Mouse (Mus musculus) liver, postnatal 0 days (tissue): Measurements from ENCODE around the gene Clpsl2. TPM values are rescaled to one million over a fixed set of nuclear protein-coding genes. Genes with fewer than 3 reads are reported as not detected.

Experiments used
- ATAC-seq: fragments of 200-750 bp; cut with Nextera tagmentation; 2 replicates; pipeline ENCODE4 v1.8.0; 2017; ENCODE audit warnings: mild to moderate bottlenecking, moderate library complexity
- DNase-seq: peaks from one replicate; pipeline ENCODE4 v3.0.0-alpha.2; 2016
- H3K27ac ChIP-seq: fragments of 300-500 bp; sonication (generic); 2 replicates; pipeline ENCODE4 v1.5.1; 2014; ENCODE audit warnings: antibody characterized with exemption, moderate library complexity, mild to moderate bottlenecking, low read depth
- H3K27me3 ChIP-seq: fragments of 300-500 bp; sonication (generic); 2 replicates; pipeline ENCODE4 v1.6.1; 2014; ENCODE audit warnings: low read length, control low read depth, mixed read lengths; ENCODE audit not compliant: insufficient read depth
- H3K36me3 ChIP-seq: fragments of 300-500 bp; sonication (generic); replicated peaks from 2 replicates; pipeline ENCODE4 v1.6.1; 2014; ENCODE audit warnings: mild to moderate bottlenecking, control low read depth, low read length, moderate library complexity, mixed read lengths; ENCODE audit not compliant: insufficient read depth
- H3K4me1 ChIP-seq: fragments of 300-500 bp; sonication (generic); 2 replicates; pipeline ENCODE4 v1.6.1; 2014; ENCODE audit warnings: antibody characterized with exemption, mild to moderate bottlenecking, control low read depth; ENCODE audit not compliant: insufficient read depth
- H3K4me2 ChIP-seq: fragments of 300-500 bp; sonication (generic); 2 replicates; pipeline ENCODE4 v1.6.1; 2014; ENCODE audit warnings: low read depth, mild to moderate bottlenecking, low read length, moderate library complexity, mixed read lengths
- H3K4me3 ChIP-seq: fragments of 300-500 bp; sonication (generic); 2 replicates; pipeline ENCODE4 v1.5.1; 2014; ENCODE audit warnings: low read depth, low read length
- H3K9ac ChIP-seq: fragments of 300-500 bp; sonication (generic); replicated peaks from 2 replicates; pipeline ENCODE4 v1.6.1; 2014; ENCODE audit warnings: mild to moderate bottlenecking, moderate library complexity
- H3K9me3 ChIP-seq: fragments of 300-500 bp; sonication (generic); 2 replicates; pipeline ENCODE4 v1.6.1; 2016; ENCODE audit warnings: mild to moderate bottlenecking, control low read depth, low read length, mixed read lengths
- CTCF ChIP-seq: sonication (generic); IDR thresholded peaks from 2 replicates; pipeline ENCODE4 v1.5.1; 2016; ENCODE audit warnings: antibody characterized with exemption, low read depth
- EP300 ChIP-seq: IDR thresholded peaks from 2 replicates; pipeline ENCODE4 v1.6.1; 2016; ENCODE audit warnings: antibody characterized with exemption, low read depth, mild to moderate bottlenecking
- WGBS: fragments of 180-500 bp; shearing (Covaris S2); extraction: QIAGEN DNeasy Blood & Tissue Kit; methylation state at CpG from one replicate; pipeline ENCODE4 v1.1.7; 2014; ENCODE audit not compliant: insufficient replicate concordance; 5-methylcytosine and 5-hydroxymethylcytosine counted together
- polyA plus RNA-seq: library from polyadenylated mRNA; unstranded; fragments of >200 nt; fragmentation: Nextera tagmentation; extraction: Ambion mirVana; gene quantifications from 2 replicates; pipeline ENCODE4 v1.2.1, GENCODE M21; 2015

Clpsl2 gene
- polyA plus RNA-seq, 1 experiment from 2014 or later, result not detected

DNA sequence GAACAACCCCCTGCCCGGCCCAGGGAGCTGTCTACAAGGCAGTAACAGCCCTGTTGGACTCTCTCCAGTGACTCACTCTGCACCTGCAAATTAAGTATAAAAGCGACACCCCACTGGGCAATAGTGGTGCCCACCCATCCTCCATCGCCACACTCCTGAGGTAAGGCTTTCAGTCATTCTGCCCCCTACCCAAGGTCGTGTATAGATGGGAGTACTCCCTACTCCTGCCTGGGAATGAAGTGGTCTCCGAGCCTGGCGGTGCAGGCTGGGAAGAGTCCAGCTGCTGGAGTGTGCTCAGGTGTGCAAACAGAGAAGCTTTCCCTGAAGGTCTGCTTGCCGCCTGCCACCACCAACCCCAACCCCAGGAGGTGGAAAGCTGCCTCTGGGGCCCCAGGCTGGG is 12.4 kb downstream of the Clpsl2 start:
- Histone ChIP-seq H3K36me3 (no peaks in the 10 kb centered on the region), H3K9me3 (no peaks in the 10 kb centered on the region), H3K9ac (no peak overlapping the region), H3K4me1 (peaks cover 5% of the 10 kb centered on the region), H3K4me3 (no peak overlapping the region), H3K27me3 (no peaks in the 10 kb centered on the region), H3K27ac (no peak overlapping the region), H3K4me2 (no peak overlapping the region)
- 51% methylated on average over 7 of the region's 7 CpGs for WGBS
- ATAC-seq, result no peak
- TF ChIP-seq EP300, result no peak
- TF ChIP-seq CTCF, result no peak
- no peak for DNase-seq

DNA sequence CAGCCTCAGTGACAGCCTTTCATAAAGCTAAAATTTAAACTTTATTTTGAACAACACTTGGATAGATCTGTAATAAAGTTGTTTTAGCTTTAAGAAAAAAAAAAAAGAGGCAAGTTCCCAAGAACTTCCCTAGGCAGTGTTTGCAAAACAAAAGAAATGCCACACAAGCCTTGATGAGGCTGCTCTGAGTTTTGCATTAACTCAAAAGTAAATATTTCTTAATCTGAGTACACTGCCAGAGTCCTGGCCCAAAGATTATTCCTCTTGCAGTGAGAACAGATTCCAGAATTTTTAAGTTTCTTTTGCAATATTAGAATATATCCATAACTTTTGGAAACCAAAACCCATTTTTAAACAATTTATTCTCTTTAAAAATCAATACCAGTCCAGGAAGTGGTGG is 16.0 kb downstream of the Clpsl2 start:
- H3K9ac ChIP-seq, result no peak overlapping the region
- no peaks in the 10 kb centered on the region for H3K9me3 ChIP-seq
- 0 out of 2 replicates have a peak overlapping the region, but pooled peaks have one; percentile 44 for H3K27ac ChIP-seq
- peak; percentile 75 for ATAC-seq
- H3K4me3 ChIP-seq, result no peak overlapping the region
- H3K4me2 ChIP-seq, result no peak overlapping the region
- peaks cover 5% of the 10 kb centered on the region; the same call in 1 of the 2 replicates for H3K4me1 ChIP-seq
- DNase-seq, result no peak
- no peaks in the 10 kb centered on the region for H3K27me3 ChIP-seq
- H3K36me3 ChIP-seq, result no peaks in the 10 kb centered on the region
- no peak for TF ChIP-seq EP300
- no peak for TF ChIP-seq CTCF

DNA sequence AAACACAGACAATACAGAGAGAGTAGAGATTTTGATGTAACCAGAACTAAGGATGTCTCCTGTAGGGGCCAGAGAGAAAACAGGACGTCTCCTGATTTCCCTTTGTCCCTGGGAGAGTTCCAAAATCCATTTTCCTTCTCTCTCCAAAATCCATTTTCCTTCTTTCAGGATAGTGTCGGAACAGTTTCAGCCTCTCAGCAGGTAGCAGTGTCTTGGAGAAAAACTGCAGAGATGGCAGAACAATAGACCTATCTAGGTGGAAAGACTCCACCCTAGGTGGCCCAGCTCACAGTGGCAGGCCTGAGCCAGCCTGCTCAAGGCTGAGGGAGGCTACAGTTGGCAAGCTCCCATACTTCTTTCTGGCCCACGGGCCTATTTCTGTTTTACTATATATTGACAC is 18.3 kb downstream of the Clpsl2 start:
- TF ChIP-seq EP300 (no peak), CTCF (no peak)
- H3K27ac ChIP-seq, result peak overlapping the region; percentile 51; the same call in 1 of the 2 replicates
- no peak for DNase-seq
- ATAC-seq, result no peak
- H3K4me1 ChIP-seq, result peaks cover 5% of the 10 kb centered on the region; the same call in 1 of the 2 replicates
- no peak overlapping the region for H3K9ac ChIP-seq
- no peak overlapping the region for H3K4me3 ChIP-seq
- no peaks in the 10 kb centered on the region for H3K27me3 ChIP-seq
- no peaks in the 10 kb centered on the region for H3K9me3 ChIP-seq
- H3K36me3 ChIP-seq, result no peaks in the 10 kb centered on the region
- WGBS, result 35% methylated on average over 3 of the region's 3 CpGs
- H3K4me2 ChIP-seq, result no peak overlapping the region

DNA sequence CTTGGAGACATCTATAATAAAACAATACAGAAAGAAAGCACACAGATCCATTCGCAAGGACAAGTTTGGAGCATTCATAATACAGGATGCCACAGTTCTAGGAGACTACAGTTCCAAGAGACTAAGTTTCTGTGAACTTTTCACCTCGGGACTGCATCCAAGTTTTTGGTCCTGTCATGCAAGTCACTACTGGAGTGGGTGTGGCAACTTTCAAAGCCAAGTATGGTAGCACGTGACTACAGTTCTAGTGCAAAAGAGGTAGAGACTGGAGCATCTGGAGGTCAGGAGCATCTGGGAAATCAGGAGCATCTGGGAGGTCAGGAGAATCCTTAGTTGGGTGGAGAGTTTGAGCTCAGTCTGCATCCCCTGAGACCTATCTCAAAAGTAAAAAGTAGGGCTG is 22.7 kb downstream of the Clpsl2 start:
- no peaks in the 10 kb centered on the region for H3K9me3 ChIP-seq
- TF ChIP-seq CTCF (no peak), EP300 (no peak)
- WGBS, result 73% methylated on average over 3 of the region's 3 CpGs
- no peaks in the 10 kb centered on the region for H3K27me3 ChIP-seq
- ATAC-seq (no peak), DNase-seq (no peak)
- no peak overlapping the region for H3K27ac ChIP-seq
- H3K9ac ChIP-seq, result no peak overlapping the region
- H3K4me1 ChIP-seq, result peaks cover 13% of the 10 kb centered on the region
- H3K4me3 ChIP-seq, result no peak overlapping the region
- H3K4me2 ChIP-seq, result no peak overlapping the region
- H3K36me3 ChIP-seq, result no peaks in the 10 kb centered on the region

DNA sequence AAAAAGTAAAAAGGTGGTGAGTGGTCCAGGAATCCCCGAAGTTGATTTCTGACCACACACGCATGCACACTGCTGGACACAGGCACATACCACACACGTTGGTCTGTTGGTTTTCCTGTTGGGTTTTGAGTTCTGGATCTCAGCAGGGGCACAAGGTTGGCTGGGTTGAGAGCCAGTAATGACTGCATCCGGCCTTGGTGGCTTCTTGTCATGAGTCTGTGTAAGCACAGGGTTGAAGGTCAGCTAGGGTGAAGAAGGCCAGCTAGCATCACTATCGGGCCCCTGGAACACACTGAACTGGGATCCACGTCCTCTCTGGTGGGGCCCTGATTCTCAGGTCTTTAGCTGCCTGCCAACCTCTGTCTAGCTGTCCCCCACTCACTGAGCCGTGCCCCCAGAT is 23.3 kb downstream of the Clpsl2 start:
- TF ChIP-seq EP300 (no peak), CTCF (no peak)
- no peak overlapping the region for H3K4me3 ChIP-seq
- 75% methylated on average over 7 of the region's 7 CpGs for WGBS

DNA sequence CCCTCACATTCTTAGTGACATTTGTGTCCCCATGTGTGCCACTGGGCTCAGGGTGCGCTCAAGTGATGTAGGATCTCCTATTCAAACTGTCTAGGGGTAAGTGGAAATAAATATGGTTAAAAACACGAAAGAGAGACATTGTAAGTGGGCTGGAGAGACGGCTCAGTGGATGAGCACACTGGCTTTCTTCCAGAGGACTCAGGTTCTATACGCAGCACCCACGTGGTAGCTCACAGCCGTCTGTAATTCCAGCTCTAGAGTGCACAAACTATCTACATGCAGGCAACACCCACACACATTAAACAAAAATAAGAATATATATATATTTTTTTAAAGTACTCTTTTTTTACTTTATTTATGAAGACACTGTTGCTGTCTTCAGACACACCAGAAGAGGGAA is 23.7 kb downstream of the Clpsl2 start:
- Histone ChIP-seq H3K27me3 (no peaks in the 10 kb centered on the region), H3K9ac (no peak overlapping the region), H3K9me3 (no peaks in the 10 kb centered on the region), H3K4me1 (peaks cover 9% of the 10 kb centered on the region), H3K4me3 (no peak overlapping the region), H3K4me2 (no peak overlapping the region), H3K27ac (no peak overlapping the region), H3K36me3 (no peaks in the 10 kb centered on the region)
- TF ChIP-seq CTCF (no peak), EP300 (no peak)
- DNase-seq, result no peak
- WGBS, result 79% methylated on average over 6 of the region's 6 CpGs
- no peak for ATAC-seq

More for the DNA sequence above, 23.3 kb downstream of the Clpsl2 start:
- DNase-seq (no peak), ATAC-seq (no peak)
- Histone ChIP-seq H3K9me3 (no peaks in the 10 kb centered on the region), H3K9ac (no peak overlapping the region), H3K4me1 (peaks cover 13% of the 10 kb centered on the region), H3K27ac (no peak overlapping the region), H3K27me3 (no peaks in the 10 kb centered on the region), H3K36me3 (no peaks in the 10 kb centered on the region), H3K4me2 (no peak overlapping the region)
